Mouse (Mus musculus): ENCODE measurements around the gene Emilin2.
A peak's percentile ranks its signal among the peaks of the same experiment; 100 is the strongest.

Emilin2 gene

DNA sequence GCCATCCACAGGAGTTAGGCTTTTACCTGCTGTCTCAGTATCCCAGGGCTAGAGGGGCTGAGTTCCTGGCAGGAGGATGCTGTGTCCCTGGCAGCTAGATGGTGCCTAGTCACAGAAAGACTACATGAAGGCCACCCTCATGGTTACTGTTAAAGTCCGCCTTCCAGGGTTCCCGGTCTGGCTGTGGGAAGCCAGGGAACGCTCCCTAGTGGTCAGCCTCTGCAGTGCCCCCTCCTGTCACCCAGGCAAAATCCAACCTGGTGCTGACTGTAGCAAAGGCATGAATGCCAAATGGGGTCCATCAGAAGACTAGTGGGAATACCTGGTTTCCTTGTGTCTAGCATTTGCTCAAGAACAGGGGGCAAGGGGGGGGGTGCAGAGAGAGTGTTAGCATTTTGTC, 51.1 kb downstream of the Emilin2 start:
- no peak for DNase-seq

DNA sequence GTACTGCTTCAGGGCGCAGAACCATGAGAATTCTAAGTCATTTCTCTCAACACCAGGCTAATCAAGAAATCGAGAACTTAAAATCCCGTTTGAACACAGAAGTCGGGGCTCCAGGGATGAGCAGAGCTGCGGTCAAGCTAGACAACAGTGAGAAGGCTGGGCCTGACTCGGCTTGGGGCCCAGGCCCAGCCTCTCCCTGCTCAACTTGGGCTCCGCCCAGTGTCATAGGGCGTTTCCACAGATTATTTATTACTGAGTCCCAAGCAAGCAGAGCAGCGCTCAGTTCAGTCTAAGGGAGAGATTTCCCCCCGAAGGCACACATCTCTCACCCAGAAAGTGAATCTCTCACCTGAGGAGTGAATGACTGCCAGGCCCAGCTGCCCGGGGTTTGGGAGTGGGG, 52.1 kb downstream of the Emilin2 start:
- DNase-seq, result peak; percentile 37 to 74

DNA sequence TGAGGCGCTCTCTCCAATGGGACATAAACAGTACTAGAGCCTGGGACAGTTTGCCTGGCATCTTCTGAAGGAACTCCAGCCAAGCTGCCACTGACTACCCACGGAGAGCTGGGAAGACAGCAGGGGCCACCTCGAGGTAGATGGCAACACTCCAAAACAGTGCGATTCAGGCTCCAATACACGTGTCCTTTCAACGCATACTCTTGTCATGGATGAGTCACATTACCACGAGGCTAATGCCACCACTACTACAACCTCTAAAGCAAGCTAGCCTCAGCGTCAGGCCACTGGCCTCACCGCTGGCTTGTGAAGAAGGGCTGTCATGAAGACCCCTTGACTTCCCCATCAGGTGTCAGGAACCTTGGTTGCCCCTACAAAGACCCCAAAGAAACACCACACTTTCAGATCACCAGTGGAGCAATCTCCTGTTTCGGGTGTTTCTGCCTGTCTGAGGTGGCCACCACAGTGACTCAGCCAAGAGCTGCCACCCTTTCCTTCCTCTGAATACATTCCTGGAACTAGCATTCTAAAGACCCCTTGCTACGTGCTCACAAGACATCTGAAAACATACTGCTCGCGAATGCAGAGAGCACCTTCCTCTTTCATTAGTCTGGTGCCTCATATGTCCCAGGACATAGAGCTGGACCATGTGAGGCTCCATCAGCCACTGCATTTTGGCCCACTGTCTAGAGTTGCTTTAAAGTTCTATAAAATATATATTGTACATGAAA, 54.8 kb downstream of the Emilin2 start:
- DNase-seq, result no peak

DNA sequence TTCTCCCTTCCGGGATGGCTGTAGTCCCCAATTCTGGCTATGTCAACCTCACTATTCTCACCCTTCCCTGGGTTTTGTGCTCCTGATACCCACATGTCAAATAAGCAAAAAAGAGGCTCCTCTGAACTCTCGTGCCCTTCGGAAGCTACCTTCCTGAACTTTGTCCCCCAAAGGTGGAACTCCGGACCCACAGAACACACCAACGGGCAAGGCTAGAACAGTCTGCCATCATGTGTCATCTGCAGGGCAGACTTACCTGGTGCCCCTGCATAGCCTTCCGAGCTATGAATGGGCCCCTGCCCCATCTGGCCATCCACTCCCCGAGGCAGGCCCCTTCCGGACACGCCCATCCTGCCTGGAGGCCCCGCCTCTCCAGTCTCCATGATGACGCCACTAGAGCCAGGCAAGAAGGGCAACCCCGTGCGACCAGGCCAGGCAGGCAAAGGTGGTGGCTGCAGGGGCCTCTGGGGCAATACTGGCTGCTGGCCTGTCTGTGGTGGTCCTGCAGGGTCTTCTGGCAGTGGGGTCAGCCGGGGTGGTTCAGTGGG, 55.6 kb downstream of the Emilin2 start:
- no peak for DNase-seq

DNA sequence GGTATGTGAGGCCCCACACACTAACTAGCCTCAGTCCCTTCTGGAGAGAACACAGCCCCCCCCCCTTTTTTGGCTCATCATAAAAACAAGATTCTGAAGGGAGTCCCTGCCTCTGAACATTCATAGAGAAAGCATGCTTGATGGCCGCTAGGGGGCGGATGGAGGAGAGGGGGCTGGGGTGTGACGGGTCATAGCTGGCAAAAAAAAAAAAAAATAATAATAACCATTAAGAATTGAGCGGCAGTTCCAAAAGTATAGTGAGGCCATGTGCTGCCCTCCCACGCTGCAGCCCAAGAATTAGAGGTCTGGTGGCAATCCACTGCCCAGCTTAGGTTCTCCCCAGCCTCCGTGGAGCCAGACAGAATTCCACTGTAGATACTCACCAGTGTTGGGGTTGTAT, 57.0 kb downstream of the Emilin2 start:
- peak in 1 of 2 experiments; percentile 62 for DNase-seq

DNA sequence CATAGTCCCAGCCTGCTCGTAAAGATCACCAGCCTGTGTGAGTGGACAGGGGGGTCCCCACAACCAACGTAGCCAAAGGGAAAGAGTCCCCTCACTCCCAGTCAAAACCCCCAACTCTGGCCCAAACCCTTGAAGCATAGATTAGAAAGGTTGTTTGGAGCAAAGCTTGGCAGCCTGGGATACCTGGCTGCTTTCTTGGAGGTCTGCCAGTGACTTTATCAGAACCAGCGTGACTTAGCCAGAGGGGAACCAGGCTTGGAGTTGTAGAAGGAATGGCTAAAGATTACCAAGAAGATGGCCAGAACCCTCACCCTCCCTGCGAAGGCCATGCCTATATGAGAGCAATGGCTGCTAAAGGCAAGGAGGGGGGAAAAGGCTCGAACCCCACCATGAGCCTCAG, 57.7 kb downstream of the Emilin2 start:
- peak; percentile 50 to 66 for DNase-seq

DNA sequence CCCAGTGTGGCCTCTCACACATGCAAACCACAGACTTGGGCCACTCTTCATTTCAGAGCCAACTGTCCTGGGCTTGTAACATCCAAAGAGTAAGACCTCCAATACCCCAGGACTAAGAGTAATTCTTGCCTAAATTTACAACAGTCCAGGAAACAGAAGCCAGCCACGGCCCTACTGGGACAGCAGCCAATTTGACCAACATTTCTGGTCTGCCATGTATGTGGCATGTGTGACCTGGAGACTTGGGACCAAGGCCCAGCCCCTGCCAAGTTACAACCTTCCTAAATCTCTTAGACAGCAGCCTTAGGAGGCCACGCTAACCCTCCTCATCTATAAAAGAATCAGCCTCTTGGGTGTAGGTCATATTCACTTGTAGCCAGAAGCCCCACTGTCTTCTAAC, 58.4 kb downstream of the Emilin2 start:
- no peak for DNase-seq

DNA sequence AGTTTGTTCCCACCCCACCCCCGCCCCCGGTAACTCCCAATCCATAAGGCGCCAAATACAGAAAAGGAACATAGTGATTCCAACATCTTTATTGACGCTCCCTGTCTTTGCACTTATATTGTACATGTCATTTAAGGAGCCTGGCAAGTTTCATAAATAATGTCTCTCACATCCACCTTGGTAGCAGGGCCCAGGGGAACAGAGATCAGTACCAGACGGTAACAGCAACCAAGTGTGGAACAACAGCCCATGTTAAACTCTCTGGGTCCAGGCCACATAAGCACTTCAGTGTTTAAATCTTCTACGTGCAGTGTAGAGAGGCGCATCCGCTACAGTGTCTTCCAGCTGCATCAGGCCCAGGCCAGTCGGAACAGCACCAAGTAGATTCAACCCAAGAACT, 59.7 kb downstream of the Emilin2 start:
- no peak for DNase-seq

DNA sequence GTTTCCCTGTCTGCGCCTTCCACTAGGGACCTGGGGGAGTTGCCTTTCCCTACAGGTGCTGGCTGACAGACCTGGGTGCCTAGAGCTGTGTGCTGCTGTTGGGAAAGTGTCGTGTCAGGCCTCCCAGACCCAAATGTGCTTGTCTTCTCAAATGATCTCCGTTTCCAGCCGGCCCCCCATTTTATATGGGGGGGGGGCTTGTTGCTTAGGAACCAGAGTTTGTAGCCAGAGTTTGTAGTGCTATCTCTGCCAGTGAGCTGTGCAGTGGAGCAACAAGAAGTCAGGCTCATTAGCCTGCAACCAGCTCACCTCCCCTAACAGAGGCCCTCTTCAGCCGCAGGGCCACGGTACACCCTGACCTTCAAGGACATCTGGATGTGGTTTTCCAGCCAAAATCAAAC, 60.2 kb downstream of the Emilin2 start:
- peak; percentile 23 to 40 for DNase-seq

DNA sequence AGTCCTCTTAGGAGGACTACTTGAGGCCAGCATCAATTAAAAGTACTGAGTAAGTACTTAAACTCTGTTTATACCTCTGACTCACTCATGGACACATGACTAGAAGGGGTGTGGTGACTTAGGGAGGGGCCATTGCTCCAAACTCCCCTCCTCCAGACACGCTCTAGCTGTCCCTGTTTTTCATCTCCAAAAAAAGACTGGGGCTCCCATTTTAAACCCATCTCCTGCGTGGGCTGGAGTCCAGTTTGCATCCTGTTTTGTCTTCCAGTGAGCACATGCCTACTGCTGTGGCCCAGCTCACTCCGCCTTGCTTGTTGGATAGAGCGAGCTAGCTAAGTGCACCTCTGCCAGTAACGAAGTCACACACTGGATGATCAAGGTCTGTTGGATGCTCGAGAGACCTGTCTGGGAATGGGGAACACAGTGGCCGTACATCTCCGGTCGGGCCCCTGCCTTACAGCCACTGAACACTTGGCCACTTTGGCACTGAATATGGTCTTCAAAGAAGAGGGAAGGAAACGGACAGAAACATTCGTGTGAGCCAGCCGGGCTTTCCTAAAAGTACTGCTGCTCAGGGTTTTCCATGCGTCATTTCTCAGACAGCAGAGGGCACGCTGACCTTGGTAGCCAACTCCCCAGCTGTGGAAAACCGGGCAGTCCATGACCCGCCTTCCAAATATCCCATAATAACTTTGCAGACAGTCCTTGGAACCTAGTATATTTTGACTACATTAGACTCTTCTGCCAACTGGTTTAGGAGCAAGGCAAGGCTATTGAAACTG, 60.8 kb downstream of the Emilin2 start:
- peak; percentile 30 to 35 for DNase-seq

DNA sequence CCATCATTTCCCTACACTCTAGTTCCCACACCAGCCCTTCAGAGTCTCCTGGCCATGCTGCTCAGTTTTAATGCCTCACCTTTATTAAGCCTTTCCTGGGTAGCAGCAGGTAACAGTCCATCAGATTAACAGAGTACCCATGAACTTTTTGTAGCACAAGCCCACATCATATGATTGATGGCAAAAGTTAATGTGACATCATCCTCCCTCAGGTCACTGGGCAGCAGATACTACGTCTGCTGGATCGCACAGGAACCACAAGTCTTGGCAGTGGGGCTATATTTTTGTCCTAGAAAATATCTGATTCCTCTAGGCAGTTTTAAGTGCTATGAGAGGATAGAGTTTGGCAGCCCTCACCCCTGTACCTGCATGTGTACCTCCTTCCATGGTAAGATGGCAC, 61.7 kb downstream of the Emilin2 start:
- no peak for DNase-seq

DNA sequence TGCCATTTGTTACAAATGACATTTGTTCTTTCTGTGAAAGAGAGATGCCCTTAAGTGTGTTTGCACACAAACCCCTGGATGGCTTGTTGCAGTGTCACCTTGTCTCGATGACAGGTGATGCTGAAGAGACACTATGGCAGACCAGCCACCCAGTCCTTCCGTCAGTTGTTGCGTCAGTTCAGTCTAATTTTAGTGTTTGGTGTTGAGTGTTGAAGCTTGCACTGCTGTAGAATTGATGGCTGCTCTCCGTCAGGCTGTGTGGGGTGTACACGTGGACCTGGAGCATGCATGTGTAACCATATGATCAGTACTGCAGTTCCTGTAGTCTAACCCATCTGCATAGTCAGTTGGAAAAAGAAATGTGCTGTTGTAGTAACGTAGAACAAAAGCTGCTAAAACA, 62.8 kb downstream of the Emilin2 start:
- DNase-seq, result no peak

DNA sequence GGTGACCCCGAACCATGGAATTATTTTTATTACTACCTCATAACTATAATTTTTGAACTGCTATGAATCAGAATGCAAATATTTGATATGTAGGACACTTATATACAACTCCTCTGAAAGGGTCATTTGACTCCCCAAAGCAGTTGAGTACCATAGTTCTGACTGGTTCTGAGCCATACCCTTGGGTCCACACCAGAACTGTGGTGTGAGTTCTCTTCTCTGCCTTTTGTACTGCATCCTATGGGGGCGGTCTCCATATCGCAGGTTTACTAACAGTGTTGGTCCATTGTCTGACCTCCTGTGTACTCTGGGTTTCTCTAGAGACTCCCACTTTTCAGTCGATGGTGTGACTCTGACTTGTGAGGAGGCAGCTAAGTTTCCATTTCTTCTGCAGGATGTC, 65.8 kb downstream of the Emilin2 start:
- DNase-seq, result no peak

DNA sequence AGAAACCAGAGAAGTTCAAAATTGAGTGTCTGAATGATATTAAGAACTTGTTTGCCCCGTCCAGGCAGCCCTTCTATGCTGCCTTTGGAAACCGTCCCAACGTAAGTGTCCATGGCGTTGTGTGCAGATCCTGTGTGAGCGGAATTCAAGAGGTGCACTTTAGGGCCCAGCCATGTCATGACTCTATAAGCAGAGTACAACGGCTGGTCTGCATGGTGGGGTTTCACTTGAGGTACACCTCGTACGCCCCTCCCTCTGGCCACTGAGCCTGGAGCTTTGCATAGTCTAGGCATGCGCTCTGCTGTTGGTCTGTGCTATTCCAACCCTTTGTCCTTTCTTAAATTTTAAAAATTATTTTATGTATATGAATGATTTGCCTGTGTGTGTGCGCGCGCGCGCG, 66.6 kb downstream of the Emilin2 start:
- no peak for DNase-seq

DNA sequence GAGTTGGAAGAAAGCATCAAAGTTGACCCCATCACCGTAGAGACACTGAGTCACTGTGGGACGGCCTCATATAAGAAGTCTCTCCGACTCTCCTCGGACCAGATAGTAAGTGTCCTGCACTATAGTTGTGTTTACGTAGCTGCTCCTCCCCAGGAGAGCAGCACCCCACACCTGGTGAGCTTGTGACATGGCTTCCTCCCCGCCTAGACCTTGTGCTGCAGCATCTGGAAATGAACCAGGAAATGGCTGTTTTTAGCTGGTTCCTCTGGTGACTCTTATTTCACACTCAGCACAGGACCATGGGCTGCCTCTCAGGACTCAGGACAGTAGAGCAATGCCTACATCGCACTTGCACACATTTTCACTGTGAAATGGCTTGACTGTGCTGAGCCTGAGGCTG, 69.1 kb downstream of the Emilin2 start:
- DNase-seq, result no peak

DNA sequence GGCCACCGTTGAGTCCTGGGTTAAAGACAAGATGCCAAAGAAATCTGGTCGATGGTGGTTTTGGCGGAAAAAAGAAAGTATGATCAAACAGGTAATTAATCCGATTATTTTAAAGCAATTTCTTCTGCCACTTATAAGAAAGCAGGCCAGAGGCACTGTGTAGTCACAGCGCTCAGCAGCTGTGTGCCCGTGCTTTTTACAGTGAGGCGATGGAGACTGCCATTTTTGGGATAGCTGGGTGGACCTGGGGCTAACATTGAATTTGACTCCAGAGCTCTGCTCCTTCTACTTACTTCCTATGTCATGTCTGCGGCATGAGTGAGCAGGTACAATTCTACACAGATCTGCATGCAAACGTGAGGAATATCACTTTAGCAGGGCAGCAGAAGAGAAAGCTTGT, 71.0 kb downstream of the Emilin2 start:
- DNase-seq, result no peak

DNA sequence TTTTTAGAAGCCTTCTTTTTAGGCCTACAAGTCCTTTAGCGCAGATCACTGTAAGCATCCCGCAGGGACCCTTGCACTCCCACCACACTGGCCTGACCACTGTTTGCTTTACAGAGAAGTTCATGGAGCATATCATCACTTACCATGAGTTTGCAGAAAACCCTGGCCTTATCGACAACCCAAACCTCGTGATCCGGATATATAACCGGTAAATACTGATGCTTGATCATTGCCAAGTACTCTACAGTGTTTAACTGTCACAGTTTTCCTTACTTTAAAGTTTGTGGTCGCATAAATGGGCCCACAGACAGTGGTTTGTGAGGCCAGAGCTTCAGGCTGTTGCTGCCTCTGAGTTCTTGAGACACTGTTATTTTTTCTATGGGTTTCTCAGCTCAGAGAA, 73.3 kb downstream of the Emilin2 start:
- DNase-seq, result no peak

DNA sequence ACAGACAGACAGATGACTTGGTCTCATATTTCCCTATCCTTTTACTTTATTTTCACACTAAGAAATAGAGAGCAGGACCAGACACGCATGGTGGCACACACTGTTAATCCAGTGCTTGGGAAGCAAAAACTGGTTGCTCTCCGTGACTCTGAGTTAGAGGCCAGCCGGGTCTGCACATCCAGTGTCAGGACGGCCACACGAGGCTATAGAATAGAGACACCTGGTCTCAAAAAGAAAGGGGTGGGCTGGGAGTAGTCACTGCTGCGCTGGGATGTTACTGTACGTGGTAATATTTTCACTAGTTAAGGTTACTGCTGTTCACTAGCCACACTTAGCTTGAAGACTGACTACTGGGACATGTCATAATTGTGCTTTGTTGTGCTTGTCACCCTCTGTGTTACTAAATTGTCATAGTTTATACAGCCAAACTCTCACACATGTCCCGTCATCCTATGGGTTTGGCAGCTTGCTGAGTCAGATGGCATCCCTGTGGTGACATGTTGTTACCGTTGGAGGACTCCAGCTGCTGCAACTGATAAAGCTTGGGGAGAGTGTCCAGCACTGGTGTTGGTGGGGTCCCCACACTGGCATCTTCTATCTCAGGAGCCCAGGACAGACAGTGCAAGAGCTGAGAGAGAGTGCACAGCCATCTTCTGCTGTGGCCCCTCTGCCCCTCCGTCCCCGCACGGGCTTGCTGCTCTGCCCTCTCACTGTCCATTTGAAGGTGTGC, 76.4 kb downstream of the Emilin2 start:
- no peak for DNase-seq

DNA sequence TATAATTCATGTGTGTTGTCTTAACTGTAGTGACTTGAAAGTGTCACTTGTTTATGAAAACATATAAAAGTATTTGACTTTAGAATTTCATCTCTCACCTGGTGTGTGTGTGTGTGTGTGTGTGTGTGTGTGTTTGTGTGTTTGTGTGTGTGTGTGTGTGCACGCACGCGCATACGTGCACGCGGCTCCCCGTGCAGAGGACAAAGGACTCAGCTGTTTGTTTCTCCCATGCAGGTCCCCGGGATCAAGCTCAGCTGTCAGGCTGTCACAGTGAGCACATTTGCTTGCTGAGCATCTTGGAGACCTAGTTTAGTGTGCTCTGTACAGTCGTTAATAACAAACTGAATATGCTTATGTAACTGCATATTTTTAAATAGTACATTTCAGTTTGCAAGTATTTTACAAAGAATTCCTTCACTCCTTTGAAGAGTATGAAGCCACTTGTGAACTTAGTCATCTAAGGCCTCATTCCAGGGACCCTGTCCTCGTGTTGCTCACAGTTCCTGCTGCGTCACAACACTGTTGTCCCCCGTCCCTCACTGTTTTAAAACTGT, 77.7 kb downstream of the Emilin2 start:
- no peak for DNase-seq

DNA sequence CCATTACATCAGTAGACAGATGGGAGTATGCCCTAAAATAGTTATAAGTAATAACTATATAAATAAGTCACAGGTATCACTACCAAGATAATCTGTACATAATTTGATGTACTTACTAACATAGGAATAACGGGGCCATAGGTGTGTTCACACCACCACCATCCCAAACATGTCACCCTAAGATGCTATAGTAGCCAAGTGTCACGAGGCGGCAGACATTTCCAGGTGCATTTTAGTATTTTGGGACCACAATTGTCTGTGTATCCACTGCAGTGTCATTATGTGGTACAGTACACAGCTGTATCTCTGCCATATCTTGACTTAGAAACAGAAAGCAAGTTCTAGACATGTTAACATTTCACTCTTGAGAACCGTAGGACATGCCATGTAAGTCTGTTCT, 78.6 kb downstream of the Emilin2 start:
- no peak for DNase-seq

DNA sequence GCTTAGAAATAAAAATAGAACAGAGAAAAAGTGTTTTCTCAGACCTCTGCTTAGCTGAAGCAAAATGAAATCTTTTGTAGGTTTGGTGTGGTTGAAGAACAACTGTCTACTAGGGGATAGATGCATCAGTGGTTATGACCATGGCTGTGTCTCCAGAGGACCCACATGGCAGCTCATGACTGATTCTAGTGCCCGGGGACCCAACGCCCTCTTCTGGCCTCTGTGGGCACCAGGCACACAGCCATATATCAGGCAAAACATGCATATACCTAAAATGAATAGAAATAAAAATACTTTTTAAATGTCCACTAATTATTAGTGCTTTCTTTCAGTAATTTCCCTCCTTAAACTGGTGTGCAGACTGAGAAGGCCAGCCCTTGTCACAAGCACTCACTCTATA, 79.8 kb downstream of the Emilin2 start:
- DNase-seq, result no peak

DNA sequence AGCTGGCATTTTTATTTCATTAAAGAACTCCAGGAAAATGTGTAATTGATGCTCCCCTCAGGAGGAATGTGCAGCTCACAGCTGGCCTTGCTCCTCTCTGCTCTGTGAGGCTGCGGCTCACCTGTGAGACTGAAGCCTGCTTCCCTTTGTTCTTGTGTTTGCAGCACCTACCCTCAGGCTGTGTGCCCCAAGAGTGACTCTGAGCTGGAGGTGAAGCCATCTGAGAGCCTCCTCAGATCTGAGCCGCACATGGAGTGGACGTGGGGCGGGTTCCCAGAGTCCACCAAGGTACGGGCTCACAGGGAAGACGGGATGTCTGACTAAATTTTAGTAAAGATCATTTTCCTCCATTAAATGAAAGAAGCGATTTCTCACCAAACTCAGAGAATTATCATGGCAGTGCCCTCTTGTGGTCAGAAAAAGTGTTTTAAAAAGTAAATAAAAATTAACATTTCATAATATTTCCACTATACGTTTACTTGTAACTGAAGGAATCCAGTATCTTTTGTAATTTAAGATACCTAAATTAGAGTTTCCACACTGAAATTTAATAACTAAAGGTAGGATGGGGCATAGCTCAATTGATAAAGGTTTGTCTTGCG, 81.6 kb downstream of the Emilin2 start:
- no peak for DNase-seq

DNA sequence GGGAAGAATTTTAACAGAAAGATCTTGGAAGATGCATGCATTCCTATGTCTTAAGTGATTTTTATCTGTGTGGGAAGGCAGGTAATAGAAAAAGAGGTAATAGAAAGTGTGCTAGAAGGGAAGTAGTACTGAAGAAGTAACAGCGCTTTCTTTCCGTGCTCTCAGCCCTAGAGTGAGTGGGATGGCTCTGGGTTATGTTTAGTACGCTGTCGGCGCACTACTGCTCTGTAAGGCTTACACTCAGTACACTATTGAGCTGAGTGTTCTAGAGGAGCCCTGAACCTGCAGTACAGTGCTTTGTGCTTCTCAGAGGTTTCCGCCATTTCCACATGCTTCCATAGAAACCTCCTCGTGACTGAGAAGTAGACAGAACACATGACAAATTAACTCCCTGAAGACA, 83.1 kb downstream of the Emilin2 start:
- no peak for DNase-seq
